Mouse (Mus musculus) embryonic facial prominence, embryonic 15.5 days (tissue): ENCODE data around the gene Actr10. TPM values are rescaled to one million over a fixed set of nuclear protein-coding genes. Genes with fewer than 3 reads are reported as not detected.

ENCODE experiments used
- ATAC-seq: fragments of 200-750 bp; cut with Nextera tagmentation; 2 replicates; pipeline ENCODE4 v1.8.0; 2017; ENCODE audit warnings: low read depth, moderate TSS enrichment; ENCODE audit not compliant: insufficient number of reproducible peaks, low FRiP score, low TSS enrichment
- H3K27ac ChIP-seq: fragments of 300-500 bp; sonication (generic); replicated peaks from 2 replicates; pipeline ENCODE4 v1.5.1; 2015; ENCODE audit warnings: mild to moderate bottlenecking, inconsistent platforms
- H3K27me3 ChIP-seq: fragments of 300-500 bp; sonication (generic); 2 replicates; pipeline ENCODE4 v1.6.1; 2015; ENCODE audit warnings: inconsistent platforms
- H3K36me3 ChIP-seq: fragments of 300-500 bp; sonication (generic); 2 replicates; pipeline ENCODE4 v1.6.1; 2015; ENCODE audit warnings: mild to moderate bottlenecking, inconsistent platforms
- H3K4me1 ChIP-seq: fragments of 300-500 bp; sonication (generic); 2 replicates; pipeline ENCODE4 v1.6.1; 2015; ENCODE audit warnings: inconsistent platforms
- H3K4me2 ChIP-seq: fragments of 300-500 bp; sonication (generic); replicated peaks from 2 replicates; pipeline ENCODE4 v1.6.1; 2015; ENCODE audit warnings: mild to moderate bottlenecking, inconsistent platforms
- H3K4me3 ChIP-seq: fragments of 300-500 bp; sonication (generic); replicated peaks from 2 replicates; pipeline ENCODE4 v1.5.1; 2015; ENCODE audit warnings: mild to moderate bottlenecking, inconsistent platforms
- H3K9ac ChIP-seq: fragments of 300-500 bp; sonication (generic); 2 replicates; pipeline ENCODE4 v1.6.1; 2015; ENCODE audit warnings: inconsistent platforms
- H3K9me3 ChIP-seq: fragments of 300-500 bp; sonication (generic); replicated peaks from 2 replicates; pipeline ENCODE4 v1.6.1; 2016; ENCODE audit warnings: inconsistent platforms
- WGBS: fragments of 180-500 bp; shearing (Covaris S2); methylation state at CpG from one replicate; pipeline ENCODE4 v1.1.7; 2015; 5-methylcytosine and 5-hydroxymethylcytosine counted together
- polyA plus RNA-seq: library from polyadenylated mRNA; unstranded; fragments of >200 nt; fragmentation: Nextera tagmentation; extraction: Ambion mirVana; gene quantifications from 2 replicates; pipeline ENCODE4 v1.2.1, GENCODE M21; 2015

Gene Actr10
- polyA plus RNA-seq: 215 TPM in 2 replicates

DNA sequence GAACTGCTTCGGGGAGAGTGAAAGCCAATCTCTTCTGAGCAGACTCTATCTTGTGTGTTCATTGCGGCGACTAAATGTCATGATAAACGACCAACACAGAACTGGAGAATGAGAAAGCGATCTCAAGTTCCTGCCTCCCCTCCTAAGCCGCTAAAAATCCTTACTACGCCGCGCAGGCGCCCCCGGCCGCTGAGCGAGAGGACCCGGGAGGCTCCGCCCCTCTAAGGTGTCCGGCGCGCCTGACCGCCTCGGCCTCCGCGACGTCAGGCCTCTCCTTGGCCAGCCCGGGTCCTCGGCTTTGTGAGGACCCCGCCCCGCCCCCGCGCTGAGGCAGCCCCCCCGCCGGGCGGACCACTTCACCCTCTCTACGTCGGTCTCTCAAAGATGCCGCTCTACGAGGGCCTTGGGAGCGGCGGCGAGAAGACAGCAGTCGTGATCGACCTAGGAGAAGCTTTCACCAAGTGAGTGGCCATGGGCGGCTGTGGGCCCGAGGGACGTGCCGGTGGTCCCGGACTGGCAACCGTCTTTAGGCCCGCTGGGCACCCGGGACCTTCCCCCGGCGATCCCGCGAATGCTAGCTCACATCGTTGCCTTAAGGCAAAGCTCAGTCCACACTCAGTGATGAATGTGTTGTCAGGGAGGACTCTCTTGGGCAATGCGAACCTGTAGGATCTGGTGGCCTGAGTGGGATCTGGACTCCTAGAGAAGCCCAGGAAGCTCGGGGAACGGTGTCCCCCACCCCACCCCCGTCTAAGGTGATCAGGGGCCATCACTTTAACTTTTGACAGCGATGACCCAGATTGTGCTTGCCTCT lies at the start of gene Actr10:
Actr10 (plus strand) TSS at position 287 of the 814 bp plus-strand sequence.
- H3K27ac ChIP-seq: peak within 1 kb of the TSS; percentile 96
- peaks cover 11% of the 10 kb centered on the region; the same call in 1 of the 2 replicates for H3K36me3 ChIP-seq
- H3K27me3 ChIP-seq: no peaks in the 10 kb centered on the region
- peak within 1 kb of the TSS; percentile 77 for H3K9ac ChIP-seq
- H3K4me3 ChIP-seq: peak within 1 kb of the TSS; percentile 87
- peak within 1 kb of the TSS; percentile 57 for H3K4me2 ChIP-seq
- WGBS: under 1% methylated on average over 55 of the region's 59 CpGs
- no peaks in the 10 kb centered on the region for H3K9me3 ChIP-seq
- ATAC-seq: peak; percentile 96
- 0 out of 2 replicates have a peak, but pooled peaks cover 3% of the 10 kb centered on the region for H3K4me1 ChIP-seq

DNA sequence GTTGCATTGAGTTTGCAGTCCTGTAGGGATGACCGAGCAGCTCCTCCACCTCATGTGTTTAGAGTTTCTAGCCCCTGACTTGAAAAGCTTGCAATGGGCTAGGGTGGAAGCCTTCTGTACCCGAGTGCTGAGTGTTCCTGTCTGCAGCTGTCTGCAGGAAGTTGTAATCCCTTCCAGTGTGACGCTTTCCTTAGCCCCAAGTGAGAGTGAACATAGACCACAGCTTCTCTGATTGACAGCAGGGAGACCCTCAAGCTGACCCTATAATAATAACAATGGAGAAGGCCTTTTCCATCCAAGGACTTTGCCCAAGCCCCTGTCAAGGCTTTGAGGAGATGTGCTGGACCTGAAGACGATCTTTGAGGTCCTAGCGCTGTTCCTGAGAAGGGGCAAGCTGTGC lies 47.3 kb upstream of the Actr10 start:
- 86% methylated on average over 5 of the region's 5 CpGs for WGBS
- Histone ChIP-seq H3K36me3 (peaks cover 70% of the 10 kb centered on the region), H3K9me3 (no peaks in the 10 kb centered on the region), H3K9ac (no peak overlapping the region), H3K27ac (no peak overlapping the region), H3K27me3 (no peaks in the 10 kb centered on the region), H3K4me1 (no peaks in the 10 kb centered on the region), H3K4me3 (no peak overlapping the region), H3K4me2 (no peak overlapping the region)
- ATAC-seq: no peak

DNA sequence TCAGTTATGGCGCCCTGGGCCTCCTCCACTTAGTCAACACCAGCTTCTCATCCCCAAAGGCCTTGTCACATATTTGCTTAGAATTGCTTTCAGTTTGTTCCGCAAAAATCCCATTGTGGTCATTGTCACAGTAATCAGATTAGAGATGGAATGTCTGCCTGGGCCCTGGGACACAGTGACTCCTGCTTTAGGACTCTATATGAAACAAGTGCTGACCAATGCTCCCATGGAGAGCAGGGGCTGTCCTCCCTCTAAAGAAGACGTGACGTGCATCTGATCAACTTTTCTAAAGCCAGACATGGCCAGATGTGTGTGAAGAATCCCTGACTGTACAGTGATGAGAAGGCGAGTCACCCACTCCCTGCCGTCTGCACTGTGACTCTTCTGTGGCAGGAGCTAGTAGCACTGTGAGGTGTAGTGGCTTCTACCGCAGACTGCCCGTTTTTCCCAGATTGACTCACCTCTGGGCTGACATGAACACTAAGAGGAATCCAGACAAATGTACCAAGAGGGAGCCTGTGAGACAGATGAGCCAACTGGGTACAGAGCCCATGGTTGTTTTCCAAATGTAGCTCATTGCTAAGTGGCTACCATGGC lies 46.7 kb upstream of the Actr10 start:
- no peak for ATAC-seq
- Histone ChIP-seq H3K4me2 (no peak overlapping the region), H3K4me1 (no peaks in the 10 kb centered on the region), H3K27ac (no peak overlapping the region), H3K9me3 (no peaks in the 10 kb centered on the region), H3K27me3 (no peaks in the 10 kb centered on the region), H3K36me3 (peaks cover 73% of the 10 kb centered on the region), H3K9ac (no peak overlapping the region), H3K4me3 (no peak overlapping the region)
- 85% methylated on average over 8 of the region's 8 CpGs for WGBS

DNA sequence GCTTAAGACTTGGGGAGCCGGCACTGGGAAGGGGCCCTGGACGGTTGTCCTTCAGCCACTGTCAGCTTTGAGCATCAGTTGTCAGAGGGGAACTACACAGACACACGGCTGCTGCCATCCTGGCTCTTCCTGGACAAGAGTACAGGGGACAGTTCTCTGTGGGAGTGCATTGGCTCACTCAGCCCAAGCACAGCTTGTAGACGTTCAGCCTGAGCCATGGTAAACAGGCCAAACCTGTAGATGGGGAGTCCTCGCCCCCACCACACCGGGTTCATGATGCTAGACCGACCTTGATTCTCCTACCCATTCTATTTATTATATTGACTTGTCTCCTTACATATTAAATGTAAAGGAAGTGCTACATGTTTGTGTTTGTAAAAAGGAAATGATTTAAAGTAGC lies 42.4 kb upstream of the Actr10 start:
- Histone ChIP-seq H3K27ac (no peak overlapping the region), H3K9ac (no peak overlapping the region), H3K4me2 (no peak overlapping the region), H3K9me3 (no peaks in the 10 kb centered on the region), H3K36me3 (peaks cover 84% of the 10 kb centered on the region), H3K4me3 (no peak overlapping the region), H3K4me1 (no peaks in the 10 kb centered on the region), H3K27me3 (no peaks in the 10 kb centered on the region)
- 78% methylated on average over 7 of the region's 7 CpGs for WGBS
- no peak for ATAC-seq

DNA sequence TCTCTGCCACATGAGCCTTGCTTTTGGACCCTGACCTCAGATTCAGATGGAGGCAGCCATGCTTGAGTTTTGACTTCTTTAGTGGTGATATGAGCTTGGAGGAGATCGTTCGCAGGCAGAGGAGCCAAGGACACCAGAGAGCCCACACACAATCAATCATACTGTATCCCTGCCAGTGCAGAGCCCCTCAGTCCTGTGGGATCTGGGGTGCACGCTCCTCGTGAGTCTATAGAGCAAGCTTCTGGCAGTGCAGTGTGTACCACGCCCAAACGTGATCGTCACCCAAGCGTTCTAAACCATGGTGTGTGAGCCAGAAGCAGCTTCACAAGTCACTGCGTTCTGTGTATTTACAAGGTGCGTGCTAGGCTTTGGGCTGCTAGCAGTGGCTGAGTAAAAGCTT lies 41.6 kb upstream of the Actr10 start:
- Histone ChIP-seq H3K27ac (no peak overlapping the region), H3K9ac (no peak overlapping the region), H3K27me3 (no peaks in the 10 kb centered on the region), H3K4me3 (no peak overlapping the region), H3K4me1 (no peaks in the 10 kb centered on the region), H3K9me3 (no peaks in the 10 kb centered on the region), H3K36me3 (peaks cover 76% of the 10 kb centered on the region), H3K4me2 (no peak overlapping the region)
- 79% methylated on average over 10 of the region's 10 CpGs for WGBS
- 0 out of 2 replicates have a peak, but pooled peaks have one; percentile 11 for ATAC-seq

DNA sequence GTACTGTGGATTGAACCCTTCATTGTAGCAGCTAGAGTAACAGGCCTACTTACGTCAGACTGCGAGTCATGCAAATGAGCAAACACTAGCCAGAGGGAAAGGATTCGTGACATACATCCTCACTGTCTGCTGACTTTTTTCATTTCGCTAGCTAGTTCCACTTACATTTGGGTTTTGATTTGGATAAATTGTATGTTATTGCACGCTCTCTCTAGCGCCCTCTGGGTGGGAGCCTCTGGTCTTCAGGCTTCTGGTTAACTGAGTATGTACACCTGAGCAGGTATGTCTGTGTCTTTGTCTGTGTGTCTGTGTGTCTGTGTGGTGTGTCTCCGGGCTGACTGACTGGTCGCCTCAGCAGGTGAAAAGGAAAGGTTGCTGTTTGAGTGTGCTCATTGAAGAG lies 40.2 kb upstream of the Actr10 start:
- H3K36me3 ChIP-seq: peaks cover 73% of the 10 kb centered on the region
- no peak overlapping the region for H3K9ac ChIP-seq
- no peak overlapping the region for H3K4me3 ChIP-seq
- WGBS: 72% methylated on average over 8 of the region's 8 CpGs
- H3K4me1 ChIP-seq: no peaks in the 10 kb centered on the region
- H3K27me3 ChIP-seq: no peaks in the 10 kb centered on the region
- H3K4me2 ChIP-seq: no peak overlapping the region
- H3K9me3 ChIP-seq: no peaks in the 10 kb centered on the region
- H3K27ac ChIP-seq: no peak overlapping the region
- no peak for ATAC-seq

DNA sequence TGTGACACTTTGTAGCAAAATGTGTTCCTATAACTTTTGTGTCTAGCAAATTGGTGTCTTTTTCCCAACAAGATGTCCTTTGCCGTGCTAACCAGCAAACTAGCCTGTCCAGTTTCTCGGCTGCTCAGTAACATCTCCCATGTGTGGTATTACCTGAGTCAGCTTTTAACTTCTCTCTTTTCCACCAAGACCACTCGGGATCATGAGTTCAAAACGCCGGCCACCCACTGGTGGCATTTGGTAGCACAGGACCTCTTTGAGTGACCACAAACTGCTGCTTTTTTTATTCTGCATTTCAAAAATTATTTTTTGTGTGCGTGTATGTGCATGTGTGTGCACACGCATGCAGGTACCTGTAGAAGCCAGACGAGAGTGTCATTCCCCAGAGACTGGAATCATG lies 39.2 kb upstream of the Actr10 start:
- Histone ChIP-seq H3K4me3 (no peak overlapping the region), H3K4me2 (no peak overlapping the region), H3K9ac (no peak overlapping the region), H3K27ac (no peak overlapping the region), H3K27me3 (no peaks in the 10 kb centered on the region), H3K4me1 (no peaks in the 10 kb centered on the region), H3K9me3 (no peaks in the 10 kb centered on the region), H3K36me3 (peaks cover 76% of the 10 kb centered on the region)
- no peak for ATAC-seq
- WGBS: 75% methylated on average over 8 of the region's 8 CpGs

DNA sequence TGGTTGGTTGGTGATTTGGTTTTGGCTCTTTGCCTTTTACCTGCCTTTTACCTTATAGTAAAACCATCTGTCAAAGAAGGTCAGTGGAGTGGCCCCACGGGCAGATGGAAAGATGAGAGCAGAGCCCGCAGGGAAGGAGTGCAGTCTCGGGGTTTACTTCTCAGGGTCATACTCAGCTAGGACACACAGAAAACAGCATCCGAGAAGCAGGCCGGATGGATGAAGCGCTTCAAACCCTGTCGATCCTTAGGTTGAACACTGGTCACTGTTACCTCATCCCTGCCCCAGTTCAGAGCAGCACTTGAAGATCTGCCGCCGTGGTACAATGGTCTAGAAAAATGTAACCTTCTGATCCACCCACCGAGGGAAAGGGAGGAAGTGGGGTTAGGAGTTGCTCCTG lies 33.2 kb upstream of the Actr10 start:
- no peak for ATAC-seq
- H3K4me1 ChIP-seq: peaks cover 9% of the 10 kb centered on the region; the same call in 1 of the 2 replicates
- peaks cover 32% of the 10 kb centered on the region for H3K36me3 ChIP-seq
- H3K4me3 ChIP-seq: no peak overlapping the region
- H3K27ac ChIP-seq: no peak overlapping the region
- no peaks in the 10 kb centered on the region for H3K27me3 ChIP-seq
- 83% methylated on average over 10 of the region's 10 CpGs for WGBS
- H3K9ac ChIP-seq: no peak overlapping the region
- no peak overlapping the region for H3K4me2 ChIP-seq
- H3K9me3 ChIP-seq: no peaks in the 10 kb centered on the region

DNA sequence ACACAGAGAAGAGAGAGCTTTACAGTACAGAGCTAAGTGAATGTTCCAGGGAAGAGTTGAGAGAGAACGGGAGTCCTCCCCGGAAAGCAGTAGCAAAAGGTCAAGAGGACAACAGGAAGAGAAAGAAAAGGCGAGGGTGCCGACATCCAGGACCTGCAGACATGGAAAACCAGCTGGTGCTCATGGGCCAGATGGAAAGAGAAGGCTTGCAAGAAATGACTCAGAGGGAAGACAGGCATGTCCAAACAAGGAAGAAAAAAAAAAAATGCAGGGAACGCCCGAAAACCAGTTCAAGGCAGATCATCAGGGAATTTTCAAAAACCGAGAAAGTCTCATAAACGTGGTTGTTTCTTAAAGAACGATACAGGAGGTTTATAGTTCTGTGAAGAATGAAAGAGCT lies 30.8 kb upstream of the Actr10 start:
- H3K9me3 ChIP-seq: no peaks in the 10 kb centered on the region
- peaks cover 24% of the 10 kb centered on the region; the same call in 1 of the 2 replicates for H3K4me1 ChIP-seq
- peaks cover 23% of the 10 kb centered on the region for H3K36me3 ChIP-seq
- H3K9ac ChIP-seq: no peak overlapping the region
- H3K4me2 ChIP-seq: no peak overlapping the region
- no peak overlapping the region for H3K4me3 ChIP-seq
- ATAC-seq: no peak
- WGBS: 46% methylated on average over 9 of the region's 9 CpGs
- peak overlapping the region; percentile 87 for H3K27ac ChIP-seq
- no peaks in the 10 kb centered on the region for H3K27me3 ChIP-seq

DNA sequence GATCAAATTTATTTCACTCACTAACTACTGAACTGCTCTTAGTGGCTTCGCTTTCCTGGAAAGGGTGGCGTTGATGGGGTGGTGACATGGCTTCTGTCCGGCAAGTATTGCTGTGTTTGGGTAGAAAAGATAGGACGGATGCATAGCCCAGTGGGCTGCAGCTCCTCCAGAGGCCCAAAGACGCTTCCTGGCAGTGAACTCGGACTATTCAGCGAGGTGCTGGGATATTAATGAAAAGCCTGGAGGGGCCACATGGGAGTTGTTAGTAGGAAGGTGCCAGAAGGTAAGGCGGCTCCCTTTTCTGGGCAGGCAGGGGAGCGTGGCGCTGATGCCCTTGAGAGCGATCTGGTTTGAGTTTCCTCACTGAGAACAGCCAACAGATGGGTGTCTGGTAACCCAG lies 30.0 kb upstream of the Actr10 start:
- Histone ChIP-seq H3K27me3 (no peaks in the 10 kb centered on the region), H3K4me3 (no peak overlapping the region), H3K4me1 (peaks cover 24% of the 10 kb centered on the region; the same call in 1 of the 2 replicates), H3K27ac (peak overlapping the region; percentile 9; the same call in 1 of the 2 replicates), H3K36me3 (peaks cover 18% of the 10 kb centered on the region), H3K4me2 (no peak overlapping the region), H3K9ac (no peak overlapping the region), H3K9me3 (no peaks in the 10 kb centered on the region)
- 66% methylated on average over 11 of the region's 11 CpGs for WGBS
- peak; percentile 31; the same call in 1 of the 2 replicates for ATAC-seq

DNA sequence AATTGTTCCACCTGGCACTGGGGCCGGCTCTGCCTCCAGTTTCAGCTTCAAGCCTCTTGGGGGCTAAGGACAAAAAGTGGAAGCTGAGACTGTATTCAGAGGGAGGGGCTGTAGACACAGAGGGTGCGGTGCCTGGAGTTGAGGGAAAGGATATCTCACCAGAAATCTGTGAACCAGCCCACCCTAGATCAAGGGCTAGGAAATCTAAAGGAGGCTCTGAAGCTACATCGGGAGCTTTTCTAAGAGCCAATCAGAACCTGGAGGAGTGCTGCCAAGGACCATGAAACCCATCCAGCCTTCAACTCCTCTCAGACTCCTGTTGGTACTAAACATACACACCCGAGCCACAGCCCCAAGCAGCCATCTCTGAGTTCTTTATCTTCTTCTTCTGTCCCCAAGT lies 29.6 kb upstream of the Actr10 start:
- peak overlapping the region; percentile 9; the same call in 1 of the 2 replicates for H3K27ac ChIP-seq
- no peak overlapping the region for H3K4me2 ChIP-seq
- H3K4me1 ChIP-seq: peaks cover 24% of the 10 kb centered on the region; the same call in 1 of the 2 replicates
- no peaks in the 10 kb centered on the region for H3K9me3 ChIP-seq
- H3K9ac ChIP-seq: no peak overlapping the region
- ATAC-seq: peak; percentile 26; the same call in 1 of the 2 replicates
- no peaks in the 10 kb centered on the region for H3K27me3 ChIP-seq
- no peak overlapping the region for H3K4me3 ChIP-seq
- WGBS: 47% methylated on average over 4 of the region's 4 CpGs
- peaks cover 14% of the 10 kb centered on the region for H3K36me3 ChIP-seq
